Mouse (Mus musculus) C2C12 (cell line): ENCODE results near the gene Rnf5. TPM values are rescaled to one million over a fixed set of nuclear protein-coding genes. Genes with fewer than 3 reads are reported as not detected.

Experiments used
- H3K27me3 ChIP-seq: one replicate; pipeline ENCODE4 v1.6.1; 2011; ENCODE audit not compliant: control insufficient read depth, insufficient read depth, insufficient read length
- H3K36me3 ChIP-seq: one replicate; pipeline ENCODE4 v1.6.1; 2011; ENCODE audit not compliant: control insufficient read depth, insufficient read depth
- H3K4me3 ChIP-seq: one replicate; pipeline ENCODE4 v1.5.1; 2011; ENCODE audit warnings: mild to moderate bottlenecking, control low read depth; ENCODE audit not compliant: poor library complexity, insufficient read depth, severe bottlenecking
- H3K79me2 ChIP-seq: one replicate; pipeline ENCODE4 v1.6.1; 2011; ENCODE audit not compliant: control insufficient read depth, insufficient read depth
- H3K79me3 ChIP-seq: one replicate; pipeline ENCODE4 v1.6.1; 2011; ENCODE audit warnings: low read depth, control low read depth
- H3ac ChIP-seq: one replicate; pipeline ENCODE3; 2011; ENCODE audit warnings: low read depth; ENCODE audit not compliant: control insufficient read depth, insufficient read length
- CEBPB ChIP-seq: IDR thresholded peaks from one replicate; pipeline ENCODE4 v1.6.1; 2011; ENCODE audit warnings: low read depth, mild to moderate bottlenecking, control low read depth, moderate library complexity
- CTCF ChIP-seq: IDR thresholded peaks from one replicate; pipeline ENCODE4 v1.5.1; 2011; ENCODE audit not compliant: control insufficient read depth, insufficient read depth, insufficient read length
- FOSL1 ChIP-seq: IDR thresholded peaks from one replicate; pipeline ENCODE4 v1.8.0; 2011; ENCODE audit warnings: mild to moderate bottlenecking, low read length; ENCODE audit not compliant: poor library complexity, insufficient read depth, severe bottlenecking
- MAX ChIP-seq: IDR thresholded peaks from one replicate; pipeline ENCODE4 v1.6.1; 2011; ENCODE audit warnings: mild to moderate bottlenecking, control low read depth
- MYOD1 ChIP-seq: IDR thresholded peaks from one replicate; pipeline ENCODE4 v1.6.1; 2011; ENCODE audit warnings: low read depth; ENCODE audit not compliant: control insufficient read depth, insufficient read length
- MYOG ChIP-seq: IDR thresholded peaks from one replicate; pipeline ENCODE4 v1.6.1; 2011; ENCODE audit not compliant: control insufficient read depth, insufficient read length; ENCODE audit errors: extremely low read depth
- USF1 ChIP-seq: IDR thresholded peaks from one replicate; pipeline ENCODE4 v1.6.1; 2011; ENCODE audit warnings: low read depth, mild to moderate bottlenecking, control low read depth, moderate library complexity
- polyA plus RNA-seq: library from polyadenylated mRNA; unstranded; fragments of >200 nt; fragmentation: generic; extraction: Trizol; gene quantifications from one replicate; pipeline ENCODE4 v1.2.1, GENCODE M21; 2012; ENCODE audit warnings: missing spikeins

Gene Rnf5
- polyA plus RNA-seq, 1 experiment: 37.1 TPM

- TF ChIP-seq MAX (no peak), MYOD1 (no peak), CTCF (no peak), FOSL1 (no peak), CEBPB (no peak), USF1 (no peak), MYOG (no peak)
- H3K79me2 ChIP-seq: peaks cover 6% of the 10 kb centered on the region
- no peak overlapping the region for H3K4me3 ChIP-seq
- H3ac ChIP-seq: no peak overlapping the region
- no peaks in the 10 kb centered on the region for H3K27me3 ChIP-seq
- peaks cover 7% of the 10 kb centered on the region for H3K36me3 ChIP-seq
- H3K79me3 ChIP-seq: peaks cover 3% of the 10 kb centered on the region
Observed at GRCm38 (mm10) chr17:34649106-34649864, 45.8 kb upstream of the Rnf5 start.

GRCm38 (mm10) chr17:34648141-34648890 lies 44.8 kb upstream of the Rnf5 start:
- Histone ChIP-seq H3K27me3 (no peaks in the 10 kb centered on the region), H3ac (no peak overlapping the region), H3K4me3 (no peak overlapping the region), H3K79me2 (peaks cover 6% of the 10 kb centered on the region), H3K79me3 (peaks cover 3% of the 10 kb centered on the region), H3K36me3 (peaks cover 7% of the 10 kb centered on the region)
- TF ChIP-seq MAX (no peak), USF1 (no peak), MYOD1 (no peak), CTCF (no peak), MYOG (no peak)

DNA sequence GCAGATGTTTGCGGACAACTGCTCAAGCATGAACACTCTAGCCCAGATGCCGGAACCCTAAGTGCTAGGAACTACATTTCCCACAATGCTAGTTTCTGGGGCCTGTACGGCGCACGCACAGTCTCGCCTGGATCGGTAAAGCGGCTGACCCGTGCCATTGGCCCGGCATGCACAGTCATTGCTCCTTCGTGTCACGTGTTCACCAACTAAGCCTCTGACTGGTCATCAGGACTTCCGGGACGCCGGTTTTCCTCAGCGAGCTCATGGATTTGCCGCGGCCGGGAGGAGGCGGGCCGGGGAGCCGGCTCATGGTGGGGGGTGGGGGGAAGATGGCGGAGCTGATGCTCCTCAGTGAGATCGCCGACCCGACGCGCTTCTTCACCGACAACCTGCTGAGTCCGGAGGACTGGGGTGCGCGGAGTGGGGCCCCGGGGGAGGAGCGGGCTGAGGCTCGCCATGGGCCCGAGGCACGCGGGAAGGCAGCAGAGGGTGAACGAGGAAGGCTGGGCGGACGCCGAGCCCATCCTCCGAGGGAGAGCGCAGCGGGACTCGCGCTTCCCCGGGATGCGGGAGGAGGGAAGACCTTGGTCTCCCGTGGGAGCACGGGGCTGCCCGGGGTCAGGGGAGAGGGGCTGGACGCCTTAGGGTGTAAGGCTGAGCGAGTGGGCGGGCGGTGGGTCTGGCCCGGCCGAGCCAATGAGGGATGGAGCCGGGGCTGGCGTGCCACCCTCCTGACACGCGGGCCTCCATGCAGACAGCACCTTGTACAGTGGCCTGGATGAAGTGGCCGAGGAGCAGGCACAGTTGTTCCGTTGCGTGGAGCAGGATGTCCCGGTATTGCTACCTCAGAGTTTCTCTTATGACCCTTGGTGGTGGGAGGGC lies 43.7 kb upstream of the Rnf5 start, which contains the start of gene Atf6b:
Gene Atf6b (plus strand): TSS at position 241 of the 882 bp plus-strand sequence.
- peak within 1 kb of the TSS; percentile 91 for H3K4me3 ChIP-seq
- peaks cover 6% of the 10 kb centered on the region for H3K79me2 ChIP-seq
- H3K27me3 ChIP-seq: no peaks in the 10 kb centered on the region
- peaks cover 3% of the 10 kb centered on the region for H3K79me3 ChIP-seq
- TF ChIP-seq CEBPB (no peak), MAX (peak; percentile 50), MYOG (no peak), MYOD1 (no peak), FOSL1 (no peak), CTCF (no peak), USF1 (peak; percentile 97)
- no peaks in the 10 kb centered on the region for H3K36me3 ChIP-seq
- H3ac ChIP-seq: peak within 1 kb of the TSS; percentile 86

- H3K4me3 ChIP-seq: no peak overlapping the region
- no peaks in the 10 kb centered on the region for H3K27me3 ChIP-seq
- H3K36me3 ChIP-seq: no peaks in the 10 kb centered on the region
- peaks cover 3% of the 10 kb centered on the region for H3K79me3 ChIP-seq
- TF ChIP-seq USF1: no peak
- no peak for TF ChIP-seq MAX
- no peak for TF ChIP-seq CTCF
- no peak for TF ChIP-seq MYOG
- no peak for TF ChIP-seq FOSL1
- no peak for TF ChIP-seq MYOD1
- no peak for TF ChIP-seq CEBPB
- no peak overlapping the region for H3ac ChIP-seq
- peaks cover 6% of the 10 kb centered on the region for H3K79me2 ChIP-seq
Observed at GRCm38 (mm10) chr17:34645831-34646511, 42.5 kb upstream of the Rnf5 start.

DNA sequence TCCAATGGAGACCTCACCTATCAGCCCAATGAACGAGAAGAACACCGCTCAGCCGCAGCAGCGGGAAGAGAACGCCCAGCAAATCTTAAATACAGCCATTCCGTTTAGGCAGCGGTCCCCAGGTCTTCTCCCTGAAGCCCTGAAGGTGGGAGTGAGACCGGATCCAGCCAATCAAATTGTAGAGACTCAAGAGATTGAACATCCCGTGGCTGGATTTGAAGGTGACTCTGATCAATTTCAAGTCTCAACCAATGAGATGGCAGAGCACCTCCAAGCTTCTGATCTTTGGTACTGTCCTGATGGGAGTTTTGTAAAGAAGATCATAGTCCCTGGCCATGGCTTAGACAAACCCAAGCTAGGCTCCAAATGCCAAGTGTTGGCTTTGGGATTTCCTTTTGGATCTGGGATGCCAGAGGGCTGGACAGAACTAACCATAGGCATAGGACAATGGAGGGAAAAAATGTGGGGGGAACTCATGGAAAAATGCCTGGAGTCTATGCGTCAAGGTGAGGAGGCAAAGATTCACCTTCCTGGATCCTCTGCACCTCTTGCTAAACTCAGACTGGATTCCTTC lies 41.9 kb upstream of the Rnf5 start:
- TF ChIP-seq MYOG: no peak

More for the DNA sequence above, 41.9 kb upstream of the Rnf5 start:
- peaks cover 6% of the 10 kb centered on the region for H3K79me2 ChIP-seq
- H3ac ChIP-seq: peak overlapping the region; percentile 48
- no peaks in the 10 kb centered on the region for H3K36me3 ChIP-seq
- H3K27me3 ChIP-seq: no peaks in the 10 kb centered on the region
- H3K79me3 ChIP-seq: peaks cover 3% of the 10 kb centered on the region
- peak overlapping the region; percentile 36 for H3K4me3 ChIP-seq
